Mouse (Mus musculus) kidney, embryonic 16.5 days (tissue): ENCODE measurements around the gene Sfmbt1. TPM values are rescaled to one million over a fixed set of nuclear protein-coding genes. Genes with fewer than 3 reads are reported as not detected.

Experiments
- ATAC-seq: fragments of 200-750 bp; cut with Nextera tagmentation; 2 replicates; pipeline ENCODE4 v1.8.0; 2017; ENCODE audit warnings: moderate TSS enrichment; ENCODE audit not compliant: low FRiP score, low TSS enrichment
- H3K27ac ChIP-seq: fragments of 300-500 bp; sonication (generic); 2 replicates; pipeline ENCODE4 v1.5.1; 2014; ENCODE audit warnings: low read length
- H3K27me3 ChIP-seq: fragments of 300-500 bp; sonication (generic); 2 replicates; pipeline ENCODE4 v1.6.1; 2014; ENCODE audit warnings: low read length, control low read depth, mixed read lengths; ENCODE audit not compliant: insufficient read depth
- H3K36me3 ChIP-seq: fragments of 300-500 bp; sonication (generic); 2 replicates; pipeline ENCODE4 v1.6.1; 2014; ENCODE audit warnings: low read length, control low read depth, mixed read lengths; ENCODE audit not compliant: insufficient read depth
- H3K4me1 ChIP-seq: fragments of 300-500 bp; sonication (generic); 2 replicates; pipeline ENCODE4 v1.6.1; 2014; ENCODE audit warnings: low read length, control low read depth, mixed read lengths; ENCODE audit not compliant: insufficient read depth
- H3K4me2 ChIP-seq: fragments of 300-500 bp; sonication (generic); replicated peaks from 2 replicates; pipeline ENCODE4 v1.6.1; 2014; ENCODE audit warnings: low read depth, low read length
- H3K4me3 ChIP-seq: fragments of 300-500 bp; sonication (generic); 2 replicates; pipeline ENCODE4 v1.5.1; 2014; ENCODE audit warnings: mild to moderate bottlenecking, low read length
- H3K9ac ChIP-seq: fragments of 300-500 bp; sonication (generic); replicated peaks from 2 replicates; pipeline ENCODE4 v1.6.1; 2014; ENCODE audit warnings: low read length
- H3K9me3 ChIP-seq: fragments of 300-500 bp; sonication (generic); 2 replicates; pipeline ENCODE4 v1.6.1; 2016; ENCODE audit warnings: low read length, control low read depth
- WGBS: fragments of 180-500 bp; shearing (Covaris S2); extraction: QIAGEN DNeasy Blood & Tissue Kit; methylation state at CpG from one replicate; pipeline ENCODE4 v1.1.7; 2014; 5-methylcytosine and 5-hydroxymethylcytosine counted together
- polyA plus RNA-seq: library from polyadenylated mRNA; unstranded; fragments of >200 nt; fragmentation: Nextera tagmentation; extraction: Ambion mirVana; gene quantifications from 2 replicates; pipeline ENCODE4 v1.2.1, GENCODE M21; 2015

The Sfmbt1 gene
- polyA plus RNA-seq, 1 experiment from 2014 or later, result 13.6 TPM

GRCm38 (mm10) chr14:30843701-30844100 is 129.1 kb downstream of the Sfmbt1 start:
- Histone ChIP-seq H3K9ac (no peak overlapping the region), H3K4me2 (no peak overlapping the region), H3K27ac (no peak overlapping the region), H3K9me3 (no peaks in the 10 kb centered on the region; the same call in 1 of the 2 replicates), H3K4me3 (no peak overlapping the region), H3K27me3 (no peaks in the 10 kb centered on the region), H3K4me1 (no peaks in the 10 kb centered on the region), H3K36me3 (no peaks in the 10 kb centered on the region)
- no peak for ATAC-seq
- 89% methylated on average over 3 of the region's 3 CpGs for WGBS

GRCm38 (mm10) chr14:30850504-30850903 is 135.9 kb downstream of the Sfmbt1 start:
- ATAC-seq, result no peak

GRCm38 (mm10) chr14:30852325-30852724 is 137.7 kb downstream of the Sfmbt1 start:
- no peaks in the 10 kb centered on the region for H3K4me1 ChIP-seq
- no peak overlapping the region for H3K27ac ChIP-seq
- H3K9me3 ChIP-seq, result no peaks in the 10 kb centered on the region
- no peak for ATAC-seq
- no peak overlapping the region for H3K4me2 ChIP-seq
- H3K36me3 ChIP-seq, result no peaks in the 10 kb centered on the region
- H3K9ac ChIP-seq, result no peak overlapping the region
- no peak overlapping the region for H3K4me3 ChIP-seq
- no peaks in the 10 kb centered on the region for H3K27me3 ChIP-seq
- 85% methylated on average over 5 of the region's 5 CpGs for WGBS

More at GRCm38 (mm10) chr14:30850504-30850903, 135.9 kb downstream of the Sfmbt1 start:
- H3K27ac ChIP-seq, result no peak overlapping the region
- H3K36me3 ChIP-seq, result no peaks in the 10 kb centered on the region
- H3K27me3 ChIP-seq, result no peaks in the 10 kb centered on the region
- H3K4me3 ChIP-seq, result no peak overlapping the region
- no peaks in the 10 kb centered on the region for H3K4me1 ChIP-seq
- no peaks in the 10 kb centered on the region for H3K9me3 ChIP-seq
- WGBS, result 70% methylated on average over 5 of the region's 5 CpGs
- no peak overlapping the region for H3K9ac ChIP-seq
- H3K4me2 ChIP-seq, result no peak overlapping the region

- Histone ChIP-seq H3K27me3 (no peaks in the 10 kb centered on the region), H3K9ac (no peak overlapping the region), H3K9me3 (no peaks in the 10 kb centered on the region), H3K27ac (no peak overlapping the region), H3K4me3 (no peak overlapping the region), H3K4me2 (no peak overlapping the region), H3K4me1 (no peaks in the 10 kb centered on the region), H3K36me3 (peaks cover 3% of the 10 kb centered on the region; the same call in 1 of the 2 replicates)
- ATAC-seq, result no peak
- 78% methylated on average over 3 of the region's 3 CpGs for WGBS
Observed at GRCm38 (mm10) chr14:30855316-30855715, 140.7 kb downstream of the Sfmbt1 start.

- H3K4me1 ChIP-seq, result 0 out of 2 replicates have a peak, but pooled peaks cover 10% of the 10 kb centered on the region
- H3K9me3 ChIP-seq, result no peaks in the 10 kb centered on the region
- ATAC-seq, result no peak
- no peak overlapping the region for H3K4me3 ChIP-seq
- peaks cover 3% of the 10 kb centered on the region; the same call in 1 of the 2 replicates for H3K36me3 ChIP-seq
- H3K27me3 ChIP-seq, result no peaks in the 10 kb centered on the region
- no peak overlapping the region for H3K4me2 ChIP-seq
- no peak overlapping the region for H3K27ac ChIP-seq
- H3K9ac ChIP-seq, result no peak overlapping the region
- 79% methylated on average over 10 of the region's 10 CpGs for WGBS
Observed at GRCm38 (mm10) chr14:30856885-30857507, 142.3 kb downstream of the Sfmbt1 start.

- ATAC-seq, result no peak
- Histone ChIP-seq H3K9me3 (no peaks in the 10 kb centered on the region), H3K9ac (no peak overlapping the region), H3K4me1 (0 out of 2 replicates have a peak, but pooled peaks cover 10% of the 10 kb centered on the region), H3K36me3 (peaks cover 3% of the 10 kb centered on the region; the same call in 1 of the 2 replicates), H3K27me3 (no peaks in the 10 kb centered on the region), H3K4me3 (no peak overlapping the region), H3K27ac (no peak overlapping the region), H3K4me2 (no peak overlapping the region)
- WGBS, result 66% methylated on average over 4 of the region's 4 CpGs
Observed at GRCm38 (mm10) chr14:30857990-30858389, 143.3 kb downstream of the Sfmbt1 start.

- H3K4me2 ChIP-seq, result no peak overlapping the region
- H3K4me3 ChIP-seq, result no peak overlapping the region
- H3K9me3 ChIP-seq, result no peaks in the 10 kb centered on the region
- H3K9ac ChIP-seq, result no peak overlapping the region
- ATAC-seq, result 0 out of 2 replicates have a peak, but pooled peaks have one; percentile 23
- no peaks in the 10 kb centered on the region for H3K27me3 ChIP-seq
- no peak overlapping the region for H3K27ac ChIP-seq
- 46% methylated on average over 16 of the region's 16 CpGs for WGBS
- 0 out of 2 replicates have a peak, but pooled peaks cover 10% of the 10 kb centered on the region for H3K4me1 ChIP-seq
- H3K36me3 ChIP-seq, result peaks cover 3% of the 10 kb centered on the region; the same call in 1 of the 2 replicates
Observed at GRCm38 (mm10) chr14:30861421-30862125, 146.9 kb downstream of the Sfmbt1 start.

GRCm38 (mm10) chr14:30862368-30862767 is 147.7 kb downstream of the Sfmbt1 start:
- Histone ChIP-seq H3K4me3 (no peak overlapping the region), H3K4me1 (0 out of 2 replicates have a peak, but pooled peaks cover 10% of the 10 kb centered on the region), H3K9ac (no peak overlapping the region), H3K36me3 (peaks cover 3% of the 10 kb centered on the region; the same call in 1 of the 2 replicates), H3K4me2 (no peak overlapping the region), H3K9me3 (no peaks in the 10 kb centered on the region), H3K27me3 (no peaks in the 10 kb centered on the region), H3K27ac (no peak overlapping the region)
- 89% methylated on average over 9 of the region's 9 CpGs for WGBS
- ATAC-seq, result no peak

- Histone ChIP-seq H3K36me3 (no peaks in the 10 kb centered on the region), H3K4me3 (no peak overlapping the region), H3K27ac (no peak overlapping the region), H3K9ac (no peak overlapping the region), H3K27me3 (no peaks in the 10 kb centered on the region), H3K9me3 (no peaks in the 10 kb centered on the region), H3K4me1 (peaks cover 20% of the 10 kb centered on the region; the same call in 1 of the 2 replicates), H3K4me2 (no peak overlapping the region)
- WGBS, result 53% methylated on average over 3 of the region's 3 CpGs
- 0 out of 2 replicates have a peak, but pooled peaks have one; percentile 9 for ATAC-seq
Observed at GRCm38 (mm10) chr14:30865311-30865710, 150.7 kb downstream of the Sfmbt1 start.

- H3K36me3 ChIP-seq, result no peaks in the 10 kb centered on the region
- ATAC-seq, result peak; percentile 16; the same call in 1 of the 2 replicates
- H3K4me1 ChIP-seq, result peaks cover 10% of the 10 kb centered on the region; the same call in 1 of the 2 replicates
- no peak overlapping the region for H3K4me3 ChIP-seq
- H3K27me3 ChIP-seq, result no peaks in the 10 kb centered on the region
- H3K4me2 ChIP-seq, result no peak overlapping the region
- WGBS, result 26% methylated on average over 5 of the region's 5 CpGs
- H3K27ac ChIP-seq, result no peak overlapping the region
- no peaks in the 10 kb centered on the region for H3K9me3 ChIP-seq
- no peak overlapping the region for H3K9ac ChIP-seq
Observed at GRCm38 (mm10) chr14:30867042-30867441, 152.4 kb downstream of the Sfmbt1 start.
